Mouse (Mus musculus) forebrain, embryonic 14.5 days (tissue): ENCODE results near the gene Tgfbrap1. TPM values are rescaled to one million over a fixed set of nuclear protein-coding genes. Genes with fewer than 3 reads are reported as not detected.

Source experiments
- ATAC-seq: fragments of 200-750 bp; cut with Nextera tagmentation; 2 replicates; pipeline ENCODE4 v1.8.0; 2017; ENCODE audit warnings: mild to moderate bottlenecking, moderate library complexity
- DNase-seq: peaks from one replicate; pipeline ENCODE4 v3.0.0-alpha.2; 2015; ENCODE audit warnings: low spot score
- H3K27ac ChIP-seq: fragments of 300-500 bp; sonication (generic); 2 replicates; pipeline ENCODE4 v1.5.1; 2014; ENCODE audit warnings: low read depth, mild to moderate bottlenecking, control low read depth, low read length, moderate library complexity
- H3K27me3 ChIP-seq: fragments of 300-500 bp; sonication (generic); replicated peaks from 2 replicates; pipeline ENCODE4 v1.6.1; 2014; ENCODE audit warnings: low read length, control low read depth, mixed read lengths; ENCODE audit not compliant: control insufficient read depth, insufficient read depth
- H3K36me3 ChIP-seq: fragments of 300-500 bp; sonication (generic); 2 replicates; pipeline ENCODE4 v1.6.1; 2014; ENCODE audit warnings: low read length, control low read depth; ENCODE audit not compliant: control insufficient read depth, insufficient read depth
- H3K4me1 ChIP-seq: fragments of 300-500 bp; sonication (generic); 2 replicates; pipeline ENCODE4 v1.6.1; 2014; ENCODE audit warnings: antibody characterized with exemption, low read length, control low read depth; ENCODE audit not compliant: control insufficient read depth, insufficient read depth
- H3K4me2 ChIP-seq: fragments of 300-500 bp; sonication (generic); 2 replicates; pipeline ENCODE4 v1.6.1; 2014; ENCODE audit warnings: mild to moderate bottlenecking, control low read depth, low read length
- H3K4me3 ChIP-seq: fragments of 300-500 bp; sonication (generic); 2 replicates; pipeline ENCODE4 v1.5.1; 2014; ENCODE audit warnings: low read depth, low read length, control low read depth
- H3K9ac ChIP-seq: fragments of 300-500 bp; sonication (generic); 2 replicates; pipeline ENCODE4 v1.6.1; 2014; ENCODE audit warnings: mild to moderate bottlenecking, low read length, control low read depth, moderate library complexity
- H3K9me3 ChIP-seq: fragments of 300-500 bp; sonication (generic); replicated peaks from 2 replicates; pipeline ENCODE4 v1.6.1; 2016; ENCODE audit warnings: low read length, control low read depth, mixed read lengths; ENCODE audit not compliant: control insufficient read depth
- WGBS: fragments of 180-500 bp; shearing (Covaris S2); extraction: QIAGEN DNeasy Blood & Tissue Kit; methylation state at CpG from one replicate; pipeline ENCODE4 v1.1.7; 2014; 5-methylcytosine and 5-hydroxymethylcytosine counted together
- polyA plus RNA-seq: library from polyadenylated mRNA; unstranded; fragments of >200 nt; fragmentation: Nextera tagmentation; extraction: Ambion mirVana; gene quantifications from 2 replicates; pipeline ENCODE4 v1.2.1, GENCODE M21; 2014

Gene Tgfbrap1
- polyA plus RNA-seq, 1 experiment from 2014 or later: 12.9 TPM

- DNase-seq: no peak
- H3K27ac ChIP-seq: no peak overlapping the region
- H3K9ac ChIP-seq: no peak overlapping the region
- H3K36me3 ChIP-seq: peaks cover 50% of the 10 kb centered on the region
- WGBS: 93% methylated on average over 8 of the region's 8 CpGs
- no peaks in the 10 kb centered on the region for H3K27me3 ChIP-seq
- H3K9me3 ChIP-seq: no peaks in the 10 kb centered on the region
- ATAC-seq: no peak
- no peak overlapping the region for H3K4me2 ChIP-seq
- H3K4me3 ChIP-seq: no peak overlapping the region
- no peaks in the 10 kb centered on the region for H3K4me1 ChIP-seq
These were observed 31.9 kb downstream of the Tgfbrap1 start for GRCm38 (mm10) chr1:43066573-43066972.

- Histone ChIP-seq H3K9me3 (no peaks in the 10 kb centered on the region), H3K4me1 (no peaks in the 10 kb centered on the region), H3K27me3 (no peaks in the 10 kb centered on the region), H3K36me3 (peaks cover 51% of the 10 kb centered on the region), H3K4me3 (no peak overlapping the region), H3K4me2 (no peak overlapping the region), H3K9ac (no peak overlapping the region; the same call in 1 of the 2 replicates), H3K27ac (no peak overlapping the region)
- peak; percentile 92 for DNase-seq
- ATAC-seq: peak; percentile 97
- WGBS: 44% methylated on average over 9 of the region's 9 CpGs
These were observed 32.7 kb downstream of the Tgfbrap1 start for GRCm38 (mm10) chr1:43065615-43066310.

- Histone ChIP-seq H3K36me3 (peaks cover 76% of the 10 kb centered on the region), H3K4me1 (no peaks in the 10 kb centered on the region), H3K27me3 (no peaks in the 10 kb centered on the region), H3K9ac (no peak overlapping the region), H3K4me2 (no peak overlapping the region), H3K4me3 (no peak overlapping the region), H3K9me3 (no peaks in the 10 kb centered on the region), H3K27ac (no peak overlapping the region)
- no peak for ATAC-seq
- 92% methylated on average over 5 of the region's 5 CpGs for WGBS
- peak; percentile 28 for DNase-seq
These were observed 46.5 kb downstream of the Tgfbrap1 start for GRCm38 (mm10) chr1:43051903-43052302.

GRCm38 (mm10) chr1:43047811-43048210 is 50.6 kb downstream of the Tgfbrap1 start:
- peak; percentile 41 for DNase-seq
- H3K9me3 ChIP-seq: no peaks in the 10 kb centered on the region
- WGBS: 75% methylated on average over 10 of the region's 10 CpGs
- H3K27me3 ChIP-seq: no peaks in the 10 kb centered on the region
- H3K4me2 ChIP-seq: no peak overlapping the region
- no peak overlapping the region for H3K4me3 ChIP-seq
- 0 out of 2 replicates have a peak, but pooled peaks cover 3% of the 10 kb centered on the region for H3K4me1 ChIP-seq
- peak; percentile 27; the same call in 1 of the 2 replicates for ATAC-seq
- H3K27ac ChIP-seq: no peak overlapping the region
- H3K36me3 ChIP-seq: peaks cover 45% of the 10 kb centered on the region
- no peak overlapping the region for H3K9ac ChIP-seq

- no peaks in the 10 kb centered on the region for H3K27me3 ChIP-seq
- H3K9ac ChIP-seq: no peak overlapping the region
- no peak overlapping the region for H3K4me3 ChIP-seq
- no peak overlapping the region for H3K4me2 ChIP-seq
- no peak overlapping the region for H3K27ac ChIP-seq
- 0 out of 2 replicates have a peak, but pooled peaks cover 3% of the 10 kb centered on the region for H3K4me1 ChIP-seq
- peaks cover 38% of the 10 kb centered on the region for H3K36me3 ChIP-seq
- ATAC-seq (no peak), DNase-seq (no peak)
- no peaks in the 10 kb centered on the region for H3K9me3 ChIP-seq
- WGBS: 86% methylated on average over 2 of the region's 2 CpGs
These were observed 51.4 kb downstream of the Tgfbrap1 start for GRCm38 (mm10) chr1:43046990-43047389.

- no peaks in the 10 kb centered on the region for H3K27me3 ChIP-seq
- H3K4me1 ChIP-seq: 0 out of 2 replicates have a peak, but pooled peaks cover 3% of the 10 kb centered on the region
- no peak overlapping the region for H3K9ac ChIP-seq
- ATAC-seq (peak; percentile 68), DNase-seq (peak; percentile 70)
- H3K36me3 ChIP-seq: peaks cover 22% of the 10 kb centered on the region
- H3K9me3 ChIP-seq: no peaks in the 10 kb centered on the region
- WGBS: 55% methylated on average over 14 of the region's 14 CpGs
- peak overlapping the region; percentile 52; the same call in 1 of the 2 replicates for H3K27ac ChIP-seq
- H3K4me3 ChIP-seq: no peak overlapping the region
- H3K4me2 ChIP-seq: no peak overlapping the region
These were observed 53.0 kb downstream of the Tgfbrap1 start for GRCm38 (mm10) chr1:43045204-43045982.

GRCm38 (mm10) chr1:43042271-43042670 is 56.2 kb downstream of the Tgfbrap1 start:
- WGBS: 73% methylated on average over 6 of the region's 6 CpGs
- ATAC-seq (0 out of 2 replicates have a peak, but pooled peaks have one; percentile 25), DNase-seq (peak; percentile 23)
- Histone ChIP-seq H3K27ac (no peak overlapping the region), H3K9me3 (no peaks in the 10 kb centered on the region), H3K4me2 (no peak overlapping the region), H3K9ac (no peak overlapping the region), H3K36me3 (no peaks in the 10 kb centered on the region), H3K27me3 (no peaks in the 10 kb centered on the region), H3K4me1 (0 out of 2 replicates have a peak, but pooled peaks cover 3% of the 10 kb centered on the region), H3K4me3 (no peak overlapping the region)

GRCm38 (mm10) chr1:43036014-43036413 is 62.4 kb downstream of the Tgfbrap1 start:
- WGBS: 88% methylated on average over 7 of the region's 7 CpGs
- Histone ChIP-seq H3K4me3 (no peak overlapping the region), H3K9ac (no peak overlapping the region), H3K36me3 (no peaks in the 10 kb centered on the region), H3K9me3 (no peaks in the 10 kb centered on the region), H3K4me2 (no peak overlapping the region), H3K27me3 (no peaks in the 10 kb centered on the region), H3K27ac (no peak overlapping the region), H3K4me1 (no peaks in the 10 kb centered on the region)
- no peak for ATAC-seq
- DNase-seq: no peak
